Mouse (Mus musculus): ENCODE data around the gene Cacna1g. TPM values are rescaled to one million over a fixed set of nuclear protein-coding genes. Genes with fewer than 3 reads are reported as not detected.

The Cacna1g gene
- total and polyA plus RNA-seq, 3 experiments: 1.7 to 3.7 (median 2.4) TPM

GRCm38 (mm10) chr11:94461856-94462255 is 12.1 kb downstream of the Cacna1g start:
- Histone ChIP-seq H3K4me1 (ENCODE audit: control insufficient read depth in 1 of 2, insufficient read depth in 2 of 2) (peaks cover 5 to 11% of the 10 kb centered on the region in 2 experiments), H3K27me3 (replicated peaks) (peaks cover 4% of the 10 kb centered on the region), H3K36me3 (replicated peaks in 1 of 2; ENCODE audit: control insufficient read depth in 1 of 2, insufficient read depth in 1 of 2, low read length in 1 of 2) (no peaks in the 10 kb centered on the region), H3K9ac (ENCODE audit: insufficient read depth, low read depth) (no peak overlapping the region), H3K27ac (ENCODE audit: insufficient read depth, low read depth) (no peak overlapping the region), H3K79me2 (replicated peaks; ENCODE audit: control insufficient read depth, extremely low read depth, insufficient read depth, poor library complexity, severe bottlenecking) (no peaks in the 10 kb centered on the region), H3K4me3 (replicated peaks in 1 of 3; ENCODE audit: low read depth in 2 of 3, low read length in 2 of 3, poor library complexity in 1 of 3) (no peak overlapping the region), H3K9me3 (replicated peaks; ENCODE audit: low read length) (no peaks in the 10 kb centered on the region), H3K4me2 (ENCODE audit: insufficient read depth, low read depth, poor library complexity, severe bottlenecking) (no peak overlapping the region)
- TF ChIP-seq POLR2AphosphoS2 (IDR thresholded peaks at IDR 0.05; ENCODE audit: low read depth, low read length) (no peak), ZMIZ1 (IDR thresholded peaks at IDR 0.05; ENCODE audit: low read depth, low read length) (no peak), ZKSCAN1 (IDR thresholded peaks at IDR 0.05; ENCODE audit: borderline replicate concordance, low read depth, low read length) (no peak), RAD21 (IDR thresholded peaks at IDR 0.05; ENCODE audit: low read depth, low read length) (no peak), HCFC1 (IDR thresholded peaks at IDR 0.05; ENCODE audit: low read depth, low read length) (no peak), ZNF384 (IDR thresholded peaks at IDR 0.05; ENCODE audit: low read depth, low read length) (no peak), ZC3H11A (IDR thresholded peaks at IDR 0.05; ENCODE audit: low read depth, low read length) (no peak), MAZ (IDR thresholded peaks at IDR 0.05; ENCODE audit: low read depth, low read length) (no peak), PAX5 (IDR thresholded peaks at IDR 0.05; ENCODE audit: low read length) (no peak), TBP (conservative IDR thresholded peaks at IDR 0.05; ENCODE audit: low read depth, low read length) (no peak), ELF1 (IDR thresholded peaks at IDR 0.05; ENCODE audit: low read depth, low read length) (no peak), IRF4 (IDR thresholded peaks at IDR 0.05; ENCODE audit: low read depth, low read length) (no peak), GABPA (IDR thresholded peaks at IDR 0.05; ENCODE audit: insufficient replicate concordance, low read depth, low read length) (no peak), NRF1 (IDR thresholded peaks at IDR 0.05; ENCODE audit: low read depth, low read length) (no peak), MEF2A (IDR thresholded peaks at IDR 0.05; ENCODE audit: borderline replicate concordance, low read depth, low read length) (no peak), POLR2A (IDR thresholded peaks at IDR 0.05; ENCODE audit: low read depth, low read length) (no peak), USF2 (conservative IDR thresholded peaks at IDR 0.05; ENCODE audit: low read depth, low read length) (no peak)
- dilution Hi-C loops (cut with MboI; ENCODE audit: extremely low pct_ligation_motif_present, extremely low pct_unique_long_range_greater_than_20kb, low sequenced_read_pairs): no loop called here
- in situ Hi-C loops (cut with MboI; ENCODE audit: low pct_ligation_motif_present, low pct_unique_long_range_greater_than_20kb, low sequenced_read_pairs): no loop called here
- DNase-seq (ENCODE audit: extremely low read depth): no peak

GRCm38 (mm10) chr11:94457001-94457400 is 17.0 kb downstream of the Cacna1g start:
- Histone ChIP-seq H3K4me1 (ENCODE audit: control insufficient read depth in 1 of 2, insufficient read depth in 2 of 2) (peaks cover 14 to 42% of the 10 kb centered on the region in 2 experiments), H3K27me3 (replicated peaks) (peaks cover under 1% of the 10 kb centered on the region), H3K4me2 (ENCODE audit: insufficient read depth, low read depth, poor library complexity, severe bottlenecking) (no peak overlapping the region), H3K4me3 (replicated peaks in 1 of 3; ENCODE audit: low read depth in 2 of 3, low read length in 2 of 3, poor library complexity in 1 of 3) (no peak overlapping the region), H3K9ac (ENCODE audit: insufficient read depth, low read depth) (no peak overlapping the region), H3K36me3 (replicated peaks in 1 of 2; ENCODE audit: control insufficient read depth in 1 of 2, insufficient read depth in 1 of 2, low read length in 1 of 2) (no peaks in the 10 kb centered on the region), H3K79me2 (replicated peaks; ENCODE audit: control insufficient read depth, extremely low read depth, insufficient read depth, poor library complexity, severe bottlenecking) (no peaks in the 10 kb centered on the region), H3K9me3 (replicated peaks; ENCODE audit: low read length) (no peaks in the 10 kb centered on the region), H3K27ac (ENCODE audit: insufficient read depth, low read depth) (no peak overlapping the region)
- no peak for DNase-seq (ENCODE audit: extremely low read depth)
- dilution Hi-C loops (cut with MboI; ENCODE audit: extremely low pct_ligation_motif_present, extremely low pct_unique_long_range_greater_than_20kb, low sequenced_read_pairs) (no loop called here), in situ Hi-C loops (cut with MboI; ENCODE audit: low pct_ligation_motif_present, low pct_unique_long_range_greater_than_20kb, low sequenced_read_pairs) (no loop called here)
- no peak for TF ChIP-seq ZC3H11A (IDR thresholded peaks at IDR 0.05; ENCODE audit: low read depth, low read length)
- no peak for TF ChIP-seq MAFK (IDR thresholded peaks at IDR 0.05; ENCODE audit: insufficient replicate concordance, low read length)
- TF ChIP-seq ELF1 (IDR thresholded peaks at IDR 0.05; ENCODE audit: low read depth, low read length): no peak
- TF ChIP-seq MAX (IDR thresholded peaks at IDR 0.05; ENCODE audit: low read length): no peak
- no peak for TF ChIP-seq E2F4 (IDR thresholded peaks at IDR 0.05; ENCODE audit: insufficient replicate concordance, low read depth, low read length)
- TF ChIP-seq NELFE (IDR thresholded peaks at IDR 0.05; ENCODE audit: low read depth, low read length): no peak
- no peak for TF ChIP-seq MXI1 (IDR thresholded peaks at IDR 0.05; ENCODE audit: low read depth, low read length)
- TF ChIP-seq POLR2AphosphoS2 (IDR thresholded peaks at IDR 0.05; ENCODE audit: low read depth, low read length): no peak
- no peak for TF ChIP-seq RCOR1 (conservative IDR thresholded peaks at IDR 0.05; ENCODE audit: low read depth, low read length)
- no peak for TF ChIP-seq PAX5 (IDR thresholded peaks at IDR 0.05; ENCODE audit: low read length)
- no peak for TF ChIP-seq TCF12 (IDR thresholded peaks at IDR 0.05; ENCODE audit: low read depth, low read length)
- TF ChIP-seq ETS1 (conservative IDR thresholded peaks at IDR 0.05; ENCODE audit: low read depth, low read length): no peak
- TF ChIP-seq BHLHE40 (IDR thresholded peaks at IDR 0.05; ENCODE audit: low read depth, low read length): no peak
- no peak for TF ChIP-seq HCFC1 (IDR thresholded peaks at IDR 0.05; ENCODE audit: low read depth, low read length)
- TF ChIP-seq ZNF384 (IDR thresholded peaks at IDR 0.05; ENCODE audit: low read depth, low read length): no peak
- no peak for TF ChIP-seq GABPA (IDR thresholded peaks at IDR 0.05; ENCODE audit: insufficient replicate concordance, low read depth, low read length)
- no peak for TF ChIP-seq JUN (IDR thresholded peaks at IDR 0.05; ENCODE audit: insufficient read depth, low read depth, low read length)
- TF ChIP-seq CHD2 (IDR thresholded peaks at IDR 0.05; ENCODE audit: low read length): no peak
- no peak for TF ChIP-seq SIN3A (IDR thresholded peaks at IDR 0.05; ENCODE audit: low read length)
